Mouse (Mus musculus) kidney, adult 2 months (tissue): ENCODE measurements around the gene Sox15. TPM values are rescaled to one million over a fixed set of nuclear protein-coding genes. Genes with fewer than 3 reads are reported as not detected.

Source experiments
- DNase-seq: peaks from one replicate; pipeline ENCODE4 v3.0.0; 2021
- H3K27ac ChIP-seq: fragments of 200-500 bp; 2 replicates; pipeline ENCODE4 v1.5.1; 2012; ENCODE audit warnings: low read depth, low read length, control low read depth, inconsistent platforms; ENCODE audit not compliant: insufficient read depth
- H3K27me3 ChIP-seq: fragments of 200-500 bp; replicated peaks from 2 replicates; pipeline ENCODE4 v1.6.1; 2012; ENCODE audit warnings: mild to moderate bottlenecking, moderate library complexity, low read length, inconsistent platforms; ENCODE audit not compliant: control insufficient read depth, insufficient read depth
- H3K36me3 ChIP-seq: fragments of 200-500 bp; 2 replicates; pipeline ENCODE4 v1.6.1; 2012; ENCODE audit warnings: mild to moderate bottlenecking, moderate library complexity, low read length, inconsistent platforms; ENCODE audit not compliant: control insufficient read depth, insufficient read depth
- H3K4me1 ChIP-seq: fragments of 200-500 bp; 2 replicates; pipeline ENCODE4 v1.6.1; 2011; ENCODE audit warnings: low read length; ENCODE audit not compliant: control insufficient read depth, insufficient read depth
- H3K4me3 ChIP-seq: fragments of 200-500 bp; 2 replicates; pipeline ENCODE4 v1.5.1; 2011; ENCODE audit warnings: mild to moderate bottlenecking, low read depth, low read length, control low read depth; ENCODE audit not compliant: insufficient read depth
- CTCF ChIP-seq: fragments of 200-500 bp; conservative IDR thresholded peaks from 2 replicates; pipeline ENCODE4 v1.5.1; 2011; ENCODE audit warnings: low read depth, mild to moderate bottlenecking, control low read depth, low read length, moderate library complexity, mixed read lengths; ENCODE audit not compliant: insufficient read depth, insufficient read length
- POLR2A ChIP-seq: fragments of 200-500 bp; IDR thresholded peaks from one replicate; pipeline ENCODE4 v1.6.1; 2011; ENCODE audit warnings: low read depth, low read length, control low read depth
- WGBS: fragments of 180-500 bp; shearing (Covaris S2); methylation state at CpG from one replicate; pipeline ENCODE4 v1.1.7; 2018; 5-methylcytosine and 5-hydroxymethylcytosine counted together
- polyA plus RNA-seq: library from polyadenylated mRNA; depleted of rRNA; stranded (reverse); fragments of >200 nt; gene quantifications from 2 replicates; pipeline ENCODE4 v1.2.3, GENCODE M21; 2012

Gene Sox15
- polyA plus RNA-seq, 1 experiment: 0.70 TPM

DNA sequence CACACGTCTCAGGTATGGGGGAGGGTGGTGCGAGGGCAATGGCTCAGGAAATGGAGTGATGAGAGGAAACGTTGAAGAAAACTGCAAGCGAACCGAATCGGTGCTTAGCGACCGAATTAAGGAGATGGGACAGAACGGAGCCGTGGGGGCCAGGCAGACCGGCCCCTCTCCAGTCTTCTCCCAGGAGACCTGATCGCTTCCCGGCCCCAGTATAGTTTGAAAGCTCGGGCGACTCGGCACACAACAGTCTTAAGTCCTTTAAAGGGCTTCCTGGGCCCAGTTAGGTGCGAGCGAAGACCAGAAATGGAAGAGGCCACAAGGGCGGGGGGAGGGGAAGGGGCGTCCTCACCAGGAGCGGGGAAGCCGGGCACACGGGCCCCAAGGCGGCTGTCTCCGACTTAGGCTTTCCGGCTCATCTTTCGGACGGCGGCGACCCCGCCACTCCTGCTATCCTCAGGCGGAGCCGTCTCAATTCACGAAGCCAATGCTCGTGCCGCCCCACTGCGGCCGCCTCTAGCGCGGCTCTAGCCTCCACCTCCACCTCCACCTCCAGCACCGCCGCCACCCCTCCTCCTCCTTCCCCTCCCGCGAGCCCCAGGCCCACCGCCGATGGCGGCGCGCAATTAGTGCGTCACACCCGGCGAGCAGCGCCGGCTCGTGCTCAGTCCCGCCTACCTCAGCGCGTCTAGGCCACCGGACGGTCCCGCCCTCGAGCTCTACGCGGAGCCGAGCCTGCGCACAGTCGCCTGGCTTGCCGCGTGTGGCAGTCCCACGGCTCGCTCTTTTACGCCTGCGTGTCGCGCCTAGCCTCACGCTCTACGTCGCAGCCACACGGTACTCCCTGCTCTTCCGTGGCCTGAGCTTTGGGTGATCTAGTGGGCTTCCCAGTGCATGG lies 26.4 kb downstream of the Sox15 start, which contains the start of gene Senp3:
Gene Senp3 (minus strand): TSS at position 771 of the 895 bp plus-strand sequence.
- WGBS: under 1% methylated on average over 80 of the region's 80 CpGs
- H3K27ac ChIP-seq: peak within 1 kb of the TSS; percentile 93
- H3K4me1 ChIP-seq: peaks cover 30% of the 10 kb centered on the region
- H3K4me3 ChIP-seq: peak within 1 kb of the TSS; percentile 76
- H3K27me3 ChIP-seq: no peaks in the 10 kb centered on the region
- peak; percentile 98 for DNase-seq
- H3K36me3 ChIP-seq: peaks cover 2% of the 10 kb centered on the region; the same call in 1 of the 2 replicates
- no peak for TF ChIP-seq CTCF
- peak; percentile 73 for TF ChIP-seq POLR2A

- H3K27ac ChIP-seq: peak overlapping the region; percentile 93
- H3K27me3 ChIP-seq: no peaks in the 10 kb centered on the region
- peaks cover 2% of the 10 kb centered on the region; the same call in 1 of the 2 replicates for H3K36me3 ChIP-seq
- peak overlapping the region; percentile 76 for H3K4me3 ChIP-seq
- H3K4me1 ChIP-seq: peaks cover 34% of the 10 kb centered on the region
- DNase-seq: no peak
- no peak for TF ChIP-seq CTCF
- no peak for TF ChIP-seq POLR2A
- 15% methylated on average over 24 of the region's 24 CpGs for WGBS
These were observed 27.2 kb downstream of the Sox15 start for GRCm38 (mm10) chr11:69682209-69682839.

GRCm38 (mm10) chr11:69682840-69683533 lies 27.9 kb downstream of the Sox15 start:
- H3K27me3 ChIP-seq: no peaks in the 10 kb centered on the region
- H3K4me3 ChIP-seq: no peak overlapping the region
- DNase-seq: peak; percentile 92
- peaks cover 34% of the 10 kb centered on the region for H3K4me1 ChIP-seq
- H3K36me3 ChIP-seq: peaks cover 2% of the 10 kb centered on the region; the same call in 1 of the 2 replicates
- peak overlapping the region; percentile 26; the same call in 1 of the 2 replicates for H3K27ac ChIP-seq
- TF ChIP-seq CTCF (peak; percentile 95), POLR2A (no peak)
- WGBS: 22% methylated on average over 12 of the region's 12 CpGs

- no peak overlapping the region for H3K4me3 ChIP-seq
- TF ChIP-seq CTCF: no peak
- TF ChIP-seq POLR2A: no peak
- no peak overlapping the region for H3K27ac ChIP-seq
- no peak for DNase-seq
- no peaks in the 10 kb centered on the region for H3K27me3 ChIP-seq
- WGBS: 78% methylated on average over 7 of the region's 7 CpGs
- peaks cover 34% of the 10 kb centered on the region for H3K4me1 ChIP-seq
- H3K36me3 ChIP-seq: no peaks in the 10 kb centered on the region
These were observed 28.5 kb downstream of the Sox15 start for GRCm38 (mm10) chr11:69683576-69683975.

GRCm38 (mm10) chr11:69684128-69684745 lies 29.1 kb downstream of the Sox15 start:
- WGBS: 80% methylated on average over 12 of the region's 12 CpGs
- Histone ChIP-seq H3K27ac (no peak overlapping the region), H3K36me3 (no peaks in the 10 kb centered on the region), H3K4me1 (peaks cover 34% of the 10 kb centered on the region), H3K4me3 (no peak overlapping the region), H3K27me3 (no peaks in the 10 kb centered on the region)
- TF ChIP-seq POLR2A (no peak), CTCF (no peak)
- DNase-seq: no peak

DNA sequence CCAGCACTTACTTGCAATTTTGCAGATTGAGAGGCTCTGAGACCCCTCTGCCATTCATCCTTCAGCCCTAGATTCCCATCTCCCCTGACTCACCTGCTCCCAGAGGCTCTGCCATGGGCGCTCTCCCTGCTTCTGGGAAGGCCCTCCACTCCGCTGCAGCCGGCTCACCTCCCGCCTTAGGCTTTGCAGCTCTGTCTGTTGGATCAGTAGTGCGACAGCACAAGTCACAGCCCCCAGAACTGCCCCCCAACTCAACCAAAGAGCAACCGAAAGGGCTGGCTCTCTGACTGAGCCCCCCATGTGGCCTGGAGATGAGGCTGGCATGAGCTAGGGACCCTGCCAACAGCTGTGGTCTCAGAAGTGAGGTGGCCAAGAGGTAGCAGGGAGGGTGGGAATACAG lies 29.8 kb downstream of the Sox15 start:
- Histone ChIP-seq H3K4me1 (peaks cover 37% of the 10 kb centered on the region), H3K36me3 (no peaks in the 10 kb centered on the region), H3K27me3 (no peaks in the 10 kb centered on the region), H3K4me3 (no peak overlapping the region), H3K27ac (peak overlapping the region; percentile 100)
- no peak for DNase-seq
- TF ChIP-seq POLR2A: no peak
- TF ChIP-seq CTCF: no peak
- 89% methylated on average over 6 of the region's 6 CpGs for WGBS
